Mouse (Mus musculus): ENCODE results near the gene Clec18a.

DNA sequence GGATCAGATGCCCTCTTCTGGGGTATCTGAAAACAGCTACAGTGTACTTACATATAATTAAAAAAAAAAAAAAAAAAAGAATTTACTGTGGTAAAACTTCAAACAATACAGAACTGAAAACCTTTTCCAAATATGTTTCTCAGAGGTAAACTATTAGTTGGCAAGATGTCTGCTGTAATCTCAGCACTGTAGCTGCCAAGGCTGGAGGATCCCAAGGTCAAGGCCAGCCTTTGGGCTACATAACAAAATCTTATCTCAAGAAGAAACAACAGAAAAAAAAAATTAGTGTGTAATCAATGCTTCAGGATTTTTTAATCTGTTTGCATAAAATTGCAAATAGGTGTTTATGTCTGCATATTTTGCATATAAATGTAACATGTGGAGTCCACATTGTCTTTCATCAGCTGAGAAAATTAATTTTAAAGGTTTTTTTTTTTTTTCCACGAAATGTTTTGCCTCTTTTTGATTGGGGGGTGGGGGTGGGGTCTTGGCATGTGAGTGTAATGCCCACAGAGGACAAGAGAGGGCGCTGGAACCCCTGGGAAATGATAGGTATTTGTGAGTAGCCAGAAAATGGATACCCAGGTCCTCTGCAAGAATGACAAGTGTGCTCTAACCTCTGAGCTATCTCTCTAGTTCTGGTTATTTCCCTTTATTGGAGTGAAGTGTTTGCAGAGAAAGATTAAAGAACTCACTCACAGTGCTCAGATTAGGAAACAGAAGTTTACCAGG is 48.1 kb downstream of the Clec18a start:
- TF ChIP-seq CTCF (IDR thresholded peaks at IDR 0.05; ENCODE audit: low read depth) (peak; percentile 46), EP300 (IDR thresholded peaks at IDR 0.05; ENCODE audit: low read depth) (no peak)
